Mouse (Mus musculus): ENCODE measurements around the gene 2310061I04Rik. TPM values are rescaled to one million over a fixed set of nuclear protein-coding genes. Genes with fewer than 3 reads are reported as not detected.

The 2310061I04Rik gene
- total and polyA plus RNA-seq, 3 experiments = 11.4 to 106 TPM; not detected in 1

DNA sequence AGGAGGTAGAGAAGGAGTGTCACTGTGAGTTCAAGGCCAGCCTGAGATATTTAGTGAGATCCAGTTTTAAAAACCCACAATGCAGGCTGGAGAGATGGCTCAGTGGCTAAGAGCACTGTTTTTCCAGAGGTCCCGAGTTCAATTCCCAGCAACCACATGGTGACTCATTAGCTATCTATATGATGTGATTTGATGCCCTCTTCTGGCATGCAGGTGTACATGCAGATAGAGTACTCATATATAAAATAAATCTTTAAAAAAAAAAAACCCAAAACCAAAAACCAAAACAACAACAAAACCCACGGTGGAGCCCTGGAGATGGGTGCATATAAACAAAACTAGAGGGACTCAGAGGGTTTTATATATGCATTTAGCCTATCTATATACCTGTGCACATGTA, 10.4 kb upstream of the 2310061I04Rik start:
- no peak for TF ChIP-seq EP300 (IDR thresholded peaks at IDR 0.05; ENCODE audit: low read depth in 1 of 2, low read length in 2 of 2)
- TF ChIP-seq KAT2A (conservative IDR thresholded peaks at IDR 0.05; ENCODE audit: low read depth, low read length) = no peak
- peak; percentile 75 for TF ChIP-seq MYC (IDR thresholded peaks at IDR 0.05; ENCODE audit: low read depth, low read length)
- no peak for TF ChIP-seq TCF12 (IDR thresholded peaks at IDR 0.05; ENCODE audit: low read depth, low read length)
- no peak for TF ChIP-seq MAFK (IDR thresholded peaks at IDR 0.05; ENCODE audit: borderline replicate concordance, low read depth, low read length)
- TF ChIP-seq SMC3 (IDR thresholded peaks at IDR 0.05; ENCODE audit: low read depth, low read length) = peak; percentile 64
- no peak for TF ChIP-seq GABPA (IDR thresholded peaks at IDR 0.05; ENCODE audit: low read depth, low read length)
- TF ChIP-seq RAD21 (IDR thresholded peaks at IDR 0.05; ENCODE audit: low read depth, low read length) = peak; percentile 63
- TF ChIP-seq POLR2A (IDR thresholded peaks at IDR 0.05; ENCODE audit: control insufficient read depth in 1 of 2, insufficient read depth in 1 of 2, low read depth in 1 of 2, low read length in 2 of 2, poor library complexity in 1 of 2) = no peak
- TF ChIP-seq ZC3H11A (IDR thresholded peaks at IDR 0.05; ENCODE audit: low read depth, low read length) = peak; percentile 68
- TF ChIP-seq MXI1 (IDR thresholded peaks at IDR 0.05; ENCODE audit: low read depth, low read length) = peak; percentile 50
- TF ChIP-seq JUND (IDR thresholded peaks at IDR 0.05; ENCODE audit: low read depth, low read length) = no peak
- no peak for TF ChIP-seq NELFE (IDR thresholded peaks at IDR 0.05; ENCODE audit: low read depth, low read length)
- peak; percentile 83 for TF ChIP-seq ZNF384 (IDR thresholded peaks at IDR 0.05; ENCODE audit: low read depth, low read length)
- TF ChIP-seq CTCF (IDR thresholded peaks at IDR 0.05 in 2 of 3, conservative IDR thresholded peaks at IDR 0.05 in 1 of 3; ENCODE audit: control insufficient read depth in 1 of 3, insufficient read depth in 1 of 3, low read depth in 2 of 3, low read length in 3 of 3, poor library complexity in 1 of 3, severe bottlenecking in 1 of 3) = peak; percentile 21 to 56 (median 24); a peak in 3 of 6 replicates
- no peak for TF ChIP-seq TBP (IDR thresholded peaks at IDR 0.05; ENCODE audit: low read depth, low read length)
- no peak for TF ChIP-seq USF2 (IDR thresholded peaks at IDR 0.05; ENCODE audit: borderline replicate concordance in 1 of 2, insufficient read depth in 1 of 2, low read depth in 1 of 2, low read length in 2 of 2)
- no peak for TF ChIP-seq TAL1 (IDR thresholded peaks at IDR 0.05; ENCODE audit: low read length)

GRCm38 (mm10) chr17:35905587-35905986, 8.4 kb upstream of the 2310061I04Rik start:
- peaks cover 1 to 15% of the 10 kb centered on the region in 2 experiments; a peak in 3 of 4 replicates for H3K36me3 ChIP-seq (ENCODE audit: control insufficient read depth in 1 of 2, insufficient read depth in 2 of 2, low read length in 2 of 2)
- H3K9me3 ChIP-seq (replicated peaks; ENCODE audit: insufficient read depth, low read length) = no peaks in the 10 kb centered on the region
- H3K27ac ChIP-seq (ENCODE audit: control insufficient read depth, low read depth, low read length) = no peak overlapping the region
- DNase-seq (ENCODE audit: low read depth, low spot score) = no peak
- no peaks in the 10 kb centered on the region for H3K27me3 ChIP-seq (ENCODE audit: control insufficient read depth in 1 of 2, insufficient read depth in 2 of 2, low read length in 2 of 2)
- no peak for TF ChIP-seq BHLHE40 (IDR thresholded peaks at IDR 0.05; ENCODE audit: borderline replicate concordance, low read depth, low read length)
- no peak for TF ChIP-seq RCOR1 (IDR thresholded peaks at IDR 0.05; ENCODE audit: low read depth, low read length)
- no peak for TF ChIP-seq MEF2A (IDR thresholded peaks at IDR 0.05; ENCODE audit: extremely low read depth, insufficient replicate concordance, low read depth, low read length, poor library complexity, severe bottlenecking)
- peak; percentile 69; the same call in 1 of the 2 replicates for TF ChIP-seq MAFK (IDR thresholded peaks at IDR 0.05; ENCODE audit: borderline replicate concordance, low read depth, low read length)
- TF ChIP-seq ZNF384 (IDR thresholded peaks at IDR 0.05; ENCODE audit: low read depth, low read length) = peak; percentile 61
- H3K79me2 ChIP-seq (ENCODE audit: control insufficient read depth, insufficient read depth, low read length, poor library complexity) = peaks cover 2% of the 10 kb centered on the region; the same call in 1 of the 2 replicates
- peaks cover 2 to 25% of the 10 kb centered on the region in 2 experiments; a peak in 3 of 4 replicates for H3K4me1 ChIP-seq (ENCODE audit: control insufficient read depth in 1 of 2, insufficient read depth in 2 of 2, low read length in 2 of 2)
- H3K4me3 ChIP-seq (ENCODE audit: control insufficient read depth in 1 of 2, insufficient read depth in 1 of 2, low read depth in 2 of 2, low read length in 2 of 2) = no peak overlapping the region
- H3K9ac ChIP-seq (ENCODE audit: control insufficient read depth, low read depth, low read length, poor library complexity, severe bottlenecking) = no peak overlapping the region

More for the DNA sequence above, 10.4 kb upstream of the 2310061I04Rik start:
- H3K27me3 ChIP-seq (ENCODE audit: control insufficient read depth in 1 of 2, insufficient read depth in 2 of 2, low read length in 2 of 2) = no peaks in the 10 kb centered on the region
- H3K9ac ChIP-seq (ENCODE audit: control insufficient read depth, low read depth, low read length, poor library complexity, severe bottlenecking) = no peak overlapping the region
- no peaks in the 10 kb centered on the region for H3K9me3 ChIP-seq (replicated peaks; ENCODE audit: insufficient read depth, low read length)
- DNase-seq (ENCODE audit: low read depth, low spot score) = peak; percentile 48
- H3K4me3 ChIP-seq (ENCODE audit: control insufficient read depth in 1 of 2, insufficient read depth in 1 of 2, low read depth in 2 of 2, low read length in 2 of 2) = no peak overlapping the region
- no peak overlapping the region for H3K27ac ChIP-seq (ENCODE audit: control insufficient read depth, low read depth, low read length)
- H3K36me3 ChIP-seq (ENCODE audit: control insufficient read depth in 1 of 2, insufficient read depth in 2 of 2, low read length in 2 of 2) = peaks cover 1 to 9% of the 10 kb centered on the region in 2 experiments
- peaks cover 6% of the 10 kb centered on the region for H3K79me2 ChIP-seq (ENCODE audit: control insufficient read depth, insufficient read depth, low read length, poor library complexity)
- peaks cover 0 to 11% of the 10 kb centered on the region in 2 experiments; a peak in 2 of 4 replicates for H3K4me1 ChIP-seq (ENCODE audit: control insufficient read depth in 1 of 2, insufficient read depth in 2 of 2, low read length in 2 of 2)

Data from MEL (cell line).